Mouse (Mus musculus): Measurements from ENCODE around the gene Mad1l1. TPM values are rescaled to one million over a fixed set of nuclear protein-coding genes. Genes with fewer than 3 reads are reported as not detected.
"Not testable (repeated sequence)": the region's sequence is repeated elsewhere in the genome, so short reads cannot be mapped to it uniquely, and the experiment has no call there.

Gene Mad1l1
- polyA plus RNA-seq, 1 experiment from 2014 or later = 39.1 TPM

- Histone ChIP-seq H3K36me3 (ENCODE audit: control insufficient read depth, insufficient read depth, low read length) (no peaks in the 10 kb centered on the region), H3K27ac (ENCODE audit: low read length) (no peak overlapping the region), H3K9me3 (ENCODE audit: control insufficient read depth, low read depth, low read length) (no peaks in the 10 kb centered on the region), H3K4me2 (replicated peaks; ENCODE audit: low read depth, low read length) (no peak overlapping the region), H3K4me3 (ENCODE audit: low read depth, low read length) (no peak overlapping the region), H3K9ac (replicated peaks; ENCODE audit: low read depth, low read length) (no peak overlapping the region), H3K4me1 (ENCODE audit: control insufficient read depth, insufficient read depth, low read length) (0 out of 2 replicates have a peak, but pooled peaks cover 3% of the 10 kb centered on the region), H3K27me3 (ENCODE audit: control insufficient read depth, insufficient read depth, low read length) (no peaks in the 10 kb centered on the region)
- WGBS = 59% methylated on average over 3 of the region's 3 CpGs
- ATAC-seq (ENCODE audit: insufficient number of reproducible peaks, insufficient read depth, low FRiP score, low read depth) = no peak
These were observed 318.8 kb downstream of the Mad1l1 start for GRCm38 (mm10) chr5:140002541-140002940.

DNA sequence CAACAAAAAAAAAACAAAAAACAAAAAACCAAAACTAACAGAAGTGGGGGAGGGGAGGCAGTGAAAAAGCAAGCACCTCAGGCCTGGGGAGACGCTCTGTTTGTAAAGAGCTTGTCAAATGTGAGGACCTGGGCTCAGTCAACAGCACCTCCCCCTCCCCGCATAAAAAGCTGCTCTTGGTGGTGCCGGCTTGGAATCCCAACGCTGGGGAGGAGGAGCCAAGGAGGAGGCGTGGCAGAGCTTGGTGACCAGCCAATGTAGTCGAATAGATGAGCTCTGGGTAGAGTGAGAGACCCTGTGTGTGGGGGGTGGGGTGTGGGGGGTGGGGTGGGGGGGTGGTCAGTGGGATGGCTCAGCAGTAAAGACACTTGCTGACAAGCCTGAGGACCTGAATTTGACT lies 322.4 kb downstream of the Mad1l1 start:
- ATAC-seq (ENCODE audit: insufficient number of reproducible peaks, insufficient read depth, low FRiP score, low read depth) = no peak
- 24% methylated on average over 5 of the region's 6 CpGs for WGBS
- no peak overlapping the region for H3K4me2 ChIP-seq (replicated peaks; ENCODE audit: low read depth, low read length)
- no peak overlapping the region for H3K4me3 ChIP-seq (ENCODE audit: low read depth, low read length)
- H3K4me1 ChIP-seq (ENCODE audit: control insufficient read depth, insufficient read depth, low read length) = no peaks in the 10 kb centered on the region
- no peaks in the 10 kb centered on the region for H3K9me3 ChIP-seq (ENCODE audit: control insufficient read depth, low read depth, low read length)
- no peak overlapping the region for H3K27ac ChIP-seq (ENCODE audit: low read length)
- no peaks in the 10 kb centered on the region for H3K27me3 ChIP-seq (ENCODE audit: control insufficient read depth, insufficient read depth, low read length)
- H3K9ac ChIP-seq (replicated peaks; ENCODE audit: low read depth, low read length) = no peak overlapping the region
- H3K36me3 ChIP-seq (ENCODE audit: control insufficient read depth, insufficient read depth, low read length) = no peaks in the 10 kb centered on the region

DNA sequence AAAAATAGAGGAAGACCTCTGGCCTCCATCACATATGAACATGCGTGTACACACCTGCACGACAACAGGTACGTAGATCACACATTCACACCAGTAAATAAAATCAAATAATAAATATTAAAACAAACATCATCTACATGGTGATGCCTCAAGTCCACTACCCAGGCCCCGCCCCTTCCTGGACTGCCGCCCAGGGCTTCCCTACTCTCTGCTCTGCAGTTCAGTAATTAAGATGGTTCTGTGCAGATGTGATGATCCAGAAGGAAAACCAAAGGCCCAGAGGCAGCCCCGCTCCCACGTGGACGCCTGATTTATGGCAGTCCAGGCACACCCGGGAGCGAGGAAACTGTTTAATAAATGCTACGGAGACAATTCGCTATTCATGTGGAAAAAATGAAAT lies 323.0 kb downstream of the Mad1l1 start:
- H3K36me3 ChIP-seq (ENCODE audit: control insufficient read depth, insufficient read depth, low read length); H3K27me3 ChIP-seq (ENCODE audit: control insufficient read depth, insufficient read depth, low read length); H3K9ac ChIP-seq (replicated peaks; ENCODE audit: low read depth, low read length); H3K4me1 ChIP-seq (ENCODE audit: control insufficient read depth, insufficient read depth, low read length); H3K27ac ChIP-seq (ENCODE audit: low read length); H3K4me3 ChIP-seq (ENCODE audit: low read depth, low read length); H3K4me2 ChIP-seq (replicated peaks; ENCODE audit: low read depth, low read length); ATAC-seq (ENCODE audit: insufficient number of reproducible peaks, insufficient read depth, low FRiP score, low read depth); H3K9me3 ChIP-seq (ENCODE audit: control insufficient read depth, low read depth, low read length): not testable (repeated sequence)
- WGBS = 59% methylated on average over 12 of the region's 12 CpGs

GRCm38 (mm10) chr5:139991531-139991930 lies 329.8 kb downstream of the Mad1l1 start:
- H3K4me1 ChIP-seq (ENCODE audit: control insufficient read depth, insufficient read depth, low read length) = no peaks in the 10 kb centered on the region
- H3K9ac ChIP-seq (replicated peaks; ENCODE audit: low read depth, low read length) = no peak overlapping the region
- no peak for ATAC-seq (ENCODE audit: insufficient number of reproducible peaks, insufficient read depth, low FRiP score, low read depth)
- no peaks in the 10 kb centered on the region for H3K27me3 ChIP-seq (ENCODE audit: control insufficient read depth, insufficient read depth, low read length)
- no peak overlapping the region for H3K4me2 ChIP-seq (replicated peaks; ENCODE audit: low read depth, low read length)
- no peaks in the 10 kb centered on the region for H3K9me3 ChIP-seq (ENCODE audit: control insufficient read depth, low read depth, low read length)
- no peaks in the 10 kb centered on the region for H3K36me3 ChIP-seq (ENCODE audit: control insufficient read depth, insufficient read depth, low read length)
- 96% methylated on average over 3 of the region's 3 CpGs for WGBS
- H3K4me3 ChIP-seq (ENCODE audit: low read depth, low read length) = no peak overlapping the region
- no peak overlapping the region for H3K27ac ChIP-seq (ENCODE audit: low read length)

GRCm38 (mm10) chr5:139985073-139985746 lies 336.1 kb downstream of the Mad1l1 start:
- peaks cover 3% of the 10 kb centered on the region; the same call in 1 of the 2 replicates for H3K9me3 ChIP-seq (ENCODE audit: control insufficient read depth, low read depth, low read length)
- ATAC-seq (ENCODE audit: insufficient number of reproducible peaks, insufficient read depth, low FRiP score, low read depth) = no peak
- H3K27ac ChIP-seq (ENCODE audit: low read length) = no peak overlapping the region
- H3K4me1 ChIP-seq (ENCODE audit: control insufficient read depth, insufficient read depth, low read length) = no peaks in the 10 kb centered on the region
- H3K9ac ChIP-seq (replicated peaks; ENCODE audit: low read depth, low read length) = no peak overlapping the region
- 36% methylated on average over 18 of the region's 18 CpGs for WGBS
- H3K4me2 ChIP-seq (replicated peaks; ENCODE audit: low read depth, low read length) = no peak overlapping the region
- H3K36me3 ChIP-seq (ENCODE audit: control insufficient read depth, insufficient read depth, low read length) = no peaks in the 10 kb centered on the region
- H3K27me3 ChIP-seq (ENCODE audit: control insufficient read depth, insufficient read depth, low read length) = no peaks in the 10 kb centered on the region
- H3K4me3 ChIP-seq (ENCODE audit: low read depth, low read length) = no peak overlapping the region

DNA sequence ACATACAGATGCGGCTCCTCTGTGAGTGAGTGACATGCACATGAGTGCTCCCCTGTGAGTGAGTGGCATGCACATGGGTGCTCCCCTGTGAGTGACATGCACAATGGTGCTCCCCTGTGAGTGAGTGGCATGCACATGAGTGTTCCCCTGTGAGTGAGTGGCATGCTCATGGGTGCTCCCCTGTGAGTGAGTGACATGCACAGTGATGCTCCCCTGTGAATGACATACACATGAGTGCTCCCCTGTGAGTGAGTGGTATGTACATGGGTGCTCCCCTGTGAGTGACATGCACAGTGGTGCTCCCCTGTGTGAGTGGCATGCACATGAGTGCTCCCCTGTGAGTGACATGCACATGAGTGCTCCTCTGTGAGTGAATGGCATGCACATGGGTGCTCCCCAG lies 339.4 kb downstream of the Mad1l1 start:
- WGBS = 100% methylated on average over 1 of the region's 1 CpGs
- Histone ChIP-seq H3K27ac (ENCODE audit: low read length) (no peak overlapping the region), H3K27me3 (ENCODE audit: control insufficient read depth, insufficient read depth, low read length) (no peaks in the 10 kb centered on the region), H3K4me1 (ENCODE audit: control insufficient read depth, insufficient read depth, low read length) (no peaks in the 10 kb centered on the region), H3K4me2 (replicated peaks; ENCODE audit: low read depth, low read length) (no peak overlapping the region), H3K9ac (replicated peaks; ENCODE audit: low read depth, low read length) (no peak overlapping the region), H3K4me3 (ENCODE audit: low read depth, low read length) (no peak overlapping the region), H3K36me3 (ENCODE audit: control insufficient read depth, insufficient read depth, low read length) (no peaks in the 10 kb centered on the region), H3K9me3 (ENCODE audit: control insufficient read depth, low read depth, low read length) (peaks cover 3% of the 10 kb centered on the region; the same call in 1 of the 2 replicates)
- no peak for ATAC-seq (ENCODE audit: insufficient number of reproducible peaks, insufficient read depth, low FRiP score, low read depth)

DNA sequence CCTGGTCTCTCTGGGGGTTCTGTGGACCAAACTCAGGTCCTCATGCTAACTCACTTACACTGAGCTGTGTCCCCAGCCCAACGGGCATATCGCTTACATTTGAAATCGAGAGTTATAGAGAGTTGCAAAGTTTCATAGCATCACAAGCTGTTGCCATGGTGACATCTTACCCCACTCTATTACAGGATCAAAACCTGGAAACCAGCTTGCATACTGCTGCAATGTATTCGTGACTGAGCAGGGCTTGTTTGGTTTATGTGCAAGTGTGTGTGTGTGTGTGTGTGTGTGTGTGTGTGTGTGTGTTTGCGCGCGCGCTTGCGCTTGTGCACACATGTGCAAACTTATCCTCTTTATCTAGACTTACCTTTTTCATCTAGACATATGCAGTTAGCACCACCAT lies 342.0 kb downstream of the Mad1l1 start:
- Histone ChIP-seq H3K36me3 (ENCODE audit: control insufficient read depth, insufficient read depth, low read length) (no peaks in the 10 kb centered on the region), H3K4me2 (replicated peaks; ENCODE audit: low read depth, low read length) (no peak overlapping the region), H3K9me3 (ENCODE audit: control insufficient read depth, low read depth, low read length) (no peaks in the 10 kb centered on the region), H3K4me3 (ENCODE audit: low read depth, low read length) (no peak overlapping the region), H3K27ac (ENCODE audit: low read length) (no peak overlapping the region), H3K27me3 (ENCODE audit: control insufficient read depth, insufficient read depth, low read length) (no peaks in the 10 kb centered on the region), H3K4me1 (ENCODE audit: control insufficient read depth, insufficient read depth, low read length) (no peaks in the 10 kb centered on the region), H3K9ac (replicated peaks; ENCODE audit: low read depth, low read length) (no peak overlapping the region)
- 82% methylated on average over 9 of the region's 9 CpGs for WGBS
- ATAC-seq (ENCODE audit: insufficient number of reproducible peaks, insufficient read depth, low FRiP score, low read depth) = no peak

DNA sequence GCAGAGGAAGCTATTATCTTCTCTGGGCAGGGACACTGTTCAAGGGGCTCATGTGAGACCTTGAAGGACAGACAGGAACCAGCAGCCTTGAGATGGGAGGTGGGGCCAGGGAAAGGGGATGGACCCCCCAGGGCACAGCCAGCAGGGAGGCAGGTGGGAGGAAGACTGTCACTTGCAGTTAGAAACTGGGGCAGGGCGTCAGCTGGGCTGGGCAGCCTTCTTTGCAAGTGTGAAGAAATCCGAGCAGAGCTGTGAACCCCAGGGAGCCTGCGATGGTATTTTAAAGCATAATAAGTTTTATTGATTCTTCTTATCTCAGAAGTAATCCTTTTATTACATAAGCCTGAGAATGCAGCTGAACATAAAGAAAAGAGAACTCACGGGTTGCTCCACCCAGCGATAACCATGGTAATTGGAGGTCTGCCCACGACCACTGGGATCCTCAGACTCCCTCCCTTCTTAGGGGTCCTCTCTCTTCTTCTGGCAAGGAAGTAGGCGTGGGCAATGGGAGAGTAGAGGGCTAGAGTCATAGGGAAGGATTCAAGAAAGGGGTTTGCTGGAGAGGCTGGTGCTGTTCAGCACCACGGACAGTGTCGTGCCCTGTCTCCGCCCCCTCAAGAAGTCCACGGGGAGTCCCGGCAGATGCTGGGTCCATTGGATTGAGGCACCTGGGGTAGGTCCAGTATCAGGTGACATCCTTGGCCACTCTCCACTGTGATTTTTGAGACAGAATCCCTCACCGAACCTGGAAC lies 342.7 kb downstream of the Mad1l1 start:
- no peaks in the 10 kb centered on the region for H3K27me3 ChIP-seq (ENCODE audit: control insufficient read depth, insufficient read depth, low read length)
- H3K4me1 ChIP-seq (ENCODE audit: control insufficient read depth, insufficient read depth, low read length) = no peaks in the 10 kb centered on the region
- no peak overlapping the region for H3K27ac ChIP-seq (ENCODE audit: low read length)
- H3K9ac ChIP-seq (replicated peaks; ENCODE audit: low read depth, low read length) = no peak overlapping the region
- no peak for ATAC-seq (ENCODE audit: insufficient number of reproducible peaks, insufficient read depth, low FRiP score, low read depth)
- no peak overlapping the region for H3K4me2 ChIP-seq (replicated peaks; ENCODE audit: low read depth, low read length)
- no peaks in the 10 kb centered on the region for H3K9me3 ChIP-seq (ENCODE audit: control insufficient read depth, low read depth, low read length)
- no peak overlapping the region for H3K4me3 ChIP-seq (ENCODE audit: low read depth, low read length)
- no peaks in the 10 kb centered on the region for H3K36me3 ChIP-seq (ENCODE audit: control insufficient read depth, insufficient read depth, low read length)
- 4% methylated on average over 13 of the region's 13 CpGs for WGBS

All from stomach, embryonic 14.5 days (tissue).